Mouse (Mus musculus): Measurements from ENCODE around the gene Erf. TPM values are rescaled to one million over a fixed set of nuclear protein-coding genes. Genes with fewer than 3 reads are reported as not detected.

Erf gene
- total RNA-seq, 2 experiments from 2014 or later, result 32.8 to 33.2 TPM

Small RNA genes within 50 kb of the gene (microRNA-seq; reads per million reads assigned to microRNA genes)
- gene Mir7048, result 0 to 0.60 reads per million in 2 experiments

Other genes with a start within 250 kb of the Erf start
- gene Atp1a3, start 244.8 kb downstream of the Erf start, total RNA-seq (2021), result under 1 TPM; 0.62 to 0.80 TPM
- 1 to 10 TPM; 5.8 to 7.6 TPM for gene Grik5, start 178.4 kb downstream of the Erf start, total RNA-seq (2021)
- 10 to 100 TPM; 10.5 to 11.2 TPM for gene Zfp574, start 178.2 kb downstream of the Erf start, total RNA-seq (2021)
- gene Pou2f2, start 71.0 kb downstream of the Erf start, total RNA-seq (2021), result under 1 TPM; 0.44 to 0.60 TPM
- gene Dedd2, start 30.1 kb downstream of the Erf start, total RNA-seq (2021), result 10 to 100 TPM; 17.9 to 19.2 TPM
- 1 to 10 TPM; 8.0 to 9.1 TPM for gene Zfp526, start 29.3 kb downstream of the Erf start, total RNA-seq (2021)
- 10 to 100 TPM; 58.6 to 66.6 TPM for gene Gsk3a, start 12.9 kb downstream of the Erf start, total RNA-seq (2021)
- gene Cic, start 16.9 kb upstream of the Erf start, total RNA-seq (2021), result 10 to 100 TPM; 71.2 to 78.7 TPM
- 1 to 10 TPM; 5.1 to 5.6 TPM for gene Pafah1b3, start 47.2 kb upstream of the Erf start, total RNA-seq (2021)
- gene Prr19, start 50.6 kb upstream of the Erf start, total RNA-seq (2021), result not detected
- not detected for gene Tmem145, start 55.3 kb upstream of the Erf start, total RNA-seq (2021)
- 10 to 100 TPM; 26.7 to 29.6 TPM for gene Megf8, start 66.4 kb upstream of the Erf start, total RNA-seq (2021)
- not detected for gene Cnfn, start 119.0 kb upstream of the Erf start, total RNA-seq (2021)
- gene Lipe, start 147.9 kb upstream of the Erf start, total RNA-seq (2021), result 10 to 100 TPM; 43.2 to 55.0 TPM
- not detected for gene Cxcl17, start 162.1 kb upstream of the Erf start, total RNA-seq (2021)
- gene Ceacam1, start 226.8 kb upstream of the Erf start, total RNA-seq (2021), result 10 to 100 TPM; 14.3 to 17.4 TPM

Data from heart, postnatal 14 days (tissue).